Mouse (Mus musculus) kidney, postnatal 0 days (tissue): ENCODE results near the gene Fgfr2. TPM values are rescaled to one million over a fixed set of nuclear protein-coding genes. Genes with fewer than 3 reads are reported as not detected.

Source experiments
- ATAC-seq: fragments of 200-750 bp; cut with Nextera tagmentation; replicated peaks from 2 replicates; pipeline ENCODE4 v1.8.0; 2017; ENCODE audit warnings: low read depth, moderate number of reproducible peaks, moderate TSS enrichment, moderate library complexity; ENCODE audit not compliant: low FRiP score
- DNase-seq: peaks from one replicate; pipeline ENCODE4 v3.0.0-alpha.2; 2016; ENCODE audit warnings: low spot score
- H3K27ac ChIP-seq: fragments of 300-500 bp; sonication (generic); 2 replicates; pipeline ENCODE4 v1.5.1; 2014; ENCODE audit warnings: mild to moderate bottlenecking
- H3K27me3 ChIP-seq: fragments of 300-500 bp; sonication (generic); 2 replicates; pipeline ENCODE4 v1.6.1; 2014; ENCODE audit warnings: low read length, mixed read lengths; ENCODE audit not compliant: insufficient read depth
- H3K36me3 ChIP-seq: fragments of 300-500 bp; sonication (generic); 2 replicates; pipeline ENCODE4 v1.6.1; 2014; ENCODE audit warnings: low read length, mixed read lengths; ENCODE audit not compliant: insufficient read depth
- H3K4me1 ChIP-seq: fragments of 300-500 bp; sonication (generic); replicated peaks from 2 replicates; pipeline ENCODE4 v1.6.1; 2014; ENCODE audit warnings: antibody characterized with exemption, low read length, mixed read lengths; ENCODE audit not compliant: insufficient read depth
- H3K4me2 ChIP-seq: fragments of 300-500 bp; sonication (generic); 2 replicates; pipeline ENCODE4 v1.6.1; 2014; ENCODE audit warnings: mild to moderate bottlenecking, low read length, moderate library complexity, mixed read lengths
- H3K4me3 ChIP-seq: fragments of 300-500 bp; sonication (generic); replicated peaks from 2 replicates; pipeline ENCODE4 v1.5.1; 2014; ENCODE audit warnings: low read depth, low read length
- H3K9ac ChIP-seq: fragments of 300-500 bp; sonication (generic); 2 replicates; pipeline ENCODE4 v1.6.1; 2014; ENCODE audit warnings: low read depth, low read length
- H3K9me3 ChIP-seq: fragments of 300-500 bp; sonication (generic); replicated peaks from 2 replicates; pipeline ENCODE4 v1.6.1; 2016; ENCODE audit warnings: low read length, inconsistent platforms, mixed read lengths
- CTCF ChIP-seq: IDR thresholded peaks from 2 replicates; pipeline ENCODE4 v1.5.1; 2016; ENCODE audit warnings: antibody characterized with exemption, low read depth, mild to moderate bottlenecking, moderate library complexity
- WGBS: fragments of 180-500 bp; shearing (Covaris S2); extraction: QIAGEN DNeasy Blood & Tissue Kit; methylation state at CpG from one replicate; pipeline ENCODE4 v1.1.7; 2014; 5-methylcytosine and 5-hydroxymethylcytosine counted together
- polyA plus RNA-seq: library from polyadenylated mRNA; unstranded; fragments of >200 nt; fragmentation: Nextera tagmentation; extraction: Ambion mirVana; gene quantifications from 2 replicates; pipeline ENCODE4 v1.2.1, GENCODE M21; 2015

The Fgfr2 gene
- polyA plus RNA-seq, 1 experiment from 2014 or later, result 79.8 TPM

DNA sequence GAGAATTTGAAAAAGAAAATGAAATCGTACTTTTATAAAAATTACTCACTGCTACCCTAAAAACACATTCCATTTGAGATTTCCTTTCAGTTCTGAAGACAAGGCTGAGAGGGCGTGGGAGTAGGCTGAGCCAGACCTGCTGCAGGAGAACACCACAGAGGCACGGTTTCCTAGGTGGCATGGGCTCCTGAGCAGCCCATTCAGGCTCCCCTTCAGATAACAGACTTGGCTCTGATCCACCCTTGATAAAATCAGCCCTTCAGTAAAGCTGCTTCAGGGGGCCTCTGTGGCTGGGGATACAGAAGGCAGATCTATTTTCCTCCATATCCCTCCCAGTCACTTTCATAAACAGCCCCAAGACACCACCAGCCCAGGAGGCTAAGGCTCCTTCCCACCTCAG, 786.4 kb downstream of the Fgfr2 start:
- H3K9me3 ChIP-seq, result no peaks in the 10 kb centered on the region
- no peak overlapping the region for H3K9ac ChIP-seq
- ATAC-seq, result no peak
- H3K27ac ChIP-seq, result no peak overlapping the region
- no peak for DNase-seq
- H3K27me3 ChIP-seq, result no peaks in the 10 kb centered on the region
- no peak overlapping the region for H3K4me2 ChIP-seq
- no peak overlapping the region for H3K4me3 ChIP-seq
- 36% methylated on average over 3 of the region's 3 CpGs for WGBS
- TF ChIP-seq CTCF, result no peak
- peaks cover 4% of the 10 kb centered on the region for H3K4me1 ChIP-seq
- no peaks in the 10 kb centered on the region for H3K36me3 ChIP-seq

DNA sequence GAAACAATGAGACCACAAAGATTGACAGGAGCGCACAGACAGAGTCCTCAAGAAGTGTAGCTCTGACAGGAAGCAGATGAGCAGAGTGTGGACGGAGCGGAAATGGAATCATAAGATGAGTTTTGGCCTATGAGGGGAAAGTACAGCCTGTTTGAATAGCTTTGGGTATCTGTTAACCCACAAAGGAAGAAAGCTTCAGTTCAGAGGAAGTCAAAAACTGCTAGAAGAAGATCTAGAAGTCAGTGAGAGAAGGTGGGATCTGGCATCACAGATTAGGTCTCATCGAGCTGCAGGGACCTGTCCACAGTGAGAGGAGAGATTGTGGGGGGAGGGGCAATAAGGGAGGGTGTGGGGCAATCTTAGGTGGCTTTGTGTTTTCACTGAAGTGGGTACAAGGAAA, 787.8 kb downstream of the Fgfr2 start:
- peaks cover 4% of the 10 kb centered on the region for H3K4me1 ChIP-seq
- no peak overlapping the region for H3K4me2 ChIP-seq
- ATAC-seq, result no peak
- TF ChIP-seq CTCF, result no peak
- 95% methylated on average over 4 of the region's 4 CpGs for WGBS
- H3K4me3 ChIP-seq, result no peak overlapping the region
- no peak overlapping the region for H3K9ac ChIP-seq
- no peaks in the 10 kb centered on the region for H3K9me3 ChIP-seq
- H3K27me3 ChIP-seq, result no peaks in the 10 kb centered on the region
- no peaks in the 10 kb centered on the region for H3K36me3 ChIP-seq
- H3K27ac ChIP-seq, result no peak overlapping the region
- no peak for DNase-seq

DNA sequence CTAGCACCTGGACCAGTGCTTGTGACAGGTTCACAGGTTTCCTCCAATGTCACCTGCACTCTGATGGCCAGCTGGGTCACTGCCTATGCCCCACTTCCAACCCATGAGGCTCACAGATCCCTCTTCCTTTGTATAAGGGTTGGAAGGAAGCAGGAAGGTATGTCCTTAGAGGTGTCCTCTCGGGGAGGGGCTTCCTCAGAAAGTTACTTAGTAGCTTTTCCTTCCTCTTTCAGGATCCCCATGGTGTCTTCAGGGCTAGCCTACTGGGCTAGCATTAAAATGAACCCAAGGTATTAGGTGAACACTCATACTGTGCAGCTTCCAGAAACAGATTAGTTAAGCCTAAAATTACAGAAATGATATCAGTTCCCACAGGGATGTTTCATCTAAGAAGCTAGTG, 790.1 kb downstream of the Fgfr2 start:
- Histone ChIP-seq H3K9ac (no peak overlapping the region), H3K4me2 (no peak overlapping the region), H3K27me3 (no peaks in the 10 kb centered on the region), H3K36me3 (no peaks in the 10 kb centered on the region), H3K4me1 (peaks cover 4% of the 10 kb centered on the region), H3K9me3 (no peaks in the 10 kb centered on the region), H3K27ac (no peak overlapping the region), H3K4me3 (no peak overlapping the region)
- DNase-seq (no peak), ATAC-seq (no peak)
- WGBS, result 74% methylated on average over 1 of the region's 1 CpGs
- TF ChIP-seq CTCF, result no peak

DNA sequence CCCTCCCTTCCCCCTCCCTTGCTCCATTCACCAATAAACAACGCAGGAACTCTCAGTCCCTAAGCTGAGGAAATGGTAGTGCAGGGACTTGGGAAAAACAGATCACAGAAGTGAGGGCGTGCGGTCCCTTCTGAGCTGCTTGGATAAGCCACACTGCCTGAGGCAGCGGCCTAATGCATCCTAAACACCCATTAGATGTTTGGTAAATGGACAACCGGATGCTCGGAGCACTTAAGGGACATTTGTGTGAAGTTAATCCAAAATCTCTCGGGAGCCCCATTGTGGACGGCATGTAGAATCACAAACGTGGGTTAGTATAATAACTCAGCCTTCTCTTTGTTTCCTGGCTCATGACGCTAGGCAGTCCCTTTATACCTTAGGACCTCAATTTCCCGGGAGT, 791.0 kb downstream of the Fgfr2 start:
- no peaks in the 10 kb centered on the region for H3K27me3 ChIP-seq
- H3K4me3 ChIP-seq, result no peak overlapping the region
- ATAC-seq (no peak), DNase-seq (no peak)
- H3K27ac ChIP-seq, result no peak overlapping the region
- H3K4me1 ChIP-seq, result no peaks in the 10 kb centered on the region
- TF ChIP-seq CTCF, result no peak
- no peaks in the 10 kb centered on the region for H3K36me3 ChIP-seq
- H3K9me3 ChIP-seq, result no peaks in the 10 kb centered on the region
- WGBS, result 47% methylated on average over 11 of the region's 11 CpGs
- no peak overlapping the region for H3K9ac ChIP-seq
- no peak overlapping the region for H3K4me2 ChIP-seq

DNA sequence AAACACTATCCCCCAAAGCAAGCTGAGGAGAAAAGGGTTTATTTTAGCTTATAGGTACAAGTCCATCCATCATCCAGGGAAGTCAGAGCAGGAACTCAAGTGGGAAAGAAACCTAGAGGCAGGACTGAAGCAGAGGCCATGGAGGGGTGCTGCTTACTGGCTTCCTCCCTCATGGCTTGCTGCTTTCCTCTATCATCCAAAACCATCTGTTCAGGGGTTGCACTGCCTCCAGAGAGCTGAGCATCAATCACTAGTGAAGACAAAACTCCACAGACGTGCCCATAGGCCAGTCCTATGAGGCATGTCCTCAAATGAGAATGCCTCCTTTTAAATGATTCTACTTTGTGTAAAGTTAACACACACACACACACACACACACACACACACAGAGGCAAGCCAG, 793.0 kb downstream of the Fgfr2 start:
- H3K4me3 ChIP-seq, result no peak overlapping the region
- WGBS, result 74% methylated on average over 1 of the region's 1 CpGs
- no peaks in the 10 kb centered on the region for H3K36me3 ChIP-seq
- no peak overlapping the region for H3K4me2 ChIP-seq
- H3K27me3 ChIP-seq, result no peaks in the 10 kb centered on the region
- no peaks in the 10 kb centered on the region for H3K4me1 ChIP-seq
- no peaks in the 10 kb centered on the region for H3K9me3 ChIP-seq
- no peak for TF ChIP-seq CTCF
- ATAC-seq, result no peak
- DNase-seq, result no peak
- no peak overlapping the region for H3K9ac ChIP-seq
- H3K27ac ChIP-seq, result no peak overlapping the region

DNA sequence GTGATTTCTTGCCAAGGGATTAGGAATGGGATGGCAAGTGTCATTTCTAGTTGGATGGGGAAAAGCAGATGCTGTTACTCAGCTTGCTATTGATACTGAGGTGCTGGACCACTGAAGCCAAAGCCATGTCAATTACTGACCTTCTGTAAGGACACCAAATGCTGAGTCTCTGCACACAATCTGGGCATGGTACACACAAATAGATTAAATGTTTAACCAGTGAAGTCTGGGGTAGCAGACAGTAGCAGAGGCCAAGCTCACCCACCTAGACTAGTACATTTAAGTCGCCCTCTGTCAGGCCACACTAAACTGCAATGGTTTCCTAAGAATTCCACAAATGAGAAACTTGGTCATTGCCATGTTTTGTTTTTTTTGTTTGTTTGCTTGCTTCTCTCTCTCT, 794.5 kb downstream of the Fgfr2 start:
- H3K4me2 ChIP-seq, result no peak overlapping the region
- no peak overlapping the region for H3K27ac ChIP-seq
- no peaks in the 10 kb centered on the region for H3K36me3 ChIP-seq
- 87% methylated on average over 1 of the region's 1 CpGs for WGBS
- H3K9me3 ChIP-seq, result no peaks in the 10 kb centered on the region
- TF ChIP-seq CTCF, result no peak
- no peaks in the 10 kb centered on the region for H3K27me3 ChIP-seq
- H3K9ac ChIP-seq, result no peak overlapping the region
- no peaks in the 10 kb centered on the region for H3K4me1 ChIP-seq
- no peak for ATAC-seq
- DNase-seq, result no peak
- no peak overlapping the region for H3K4me3 ChIP-seq

DNA sequence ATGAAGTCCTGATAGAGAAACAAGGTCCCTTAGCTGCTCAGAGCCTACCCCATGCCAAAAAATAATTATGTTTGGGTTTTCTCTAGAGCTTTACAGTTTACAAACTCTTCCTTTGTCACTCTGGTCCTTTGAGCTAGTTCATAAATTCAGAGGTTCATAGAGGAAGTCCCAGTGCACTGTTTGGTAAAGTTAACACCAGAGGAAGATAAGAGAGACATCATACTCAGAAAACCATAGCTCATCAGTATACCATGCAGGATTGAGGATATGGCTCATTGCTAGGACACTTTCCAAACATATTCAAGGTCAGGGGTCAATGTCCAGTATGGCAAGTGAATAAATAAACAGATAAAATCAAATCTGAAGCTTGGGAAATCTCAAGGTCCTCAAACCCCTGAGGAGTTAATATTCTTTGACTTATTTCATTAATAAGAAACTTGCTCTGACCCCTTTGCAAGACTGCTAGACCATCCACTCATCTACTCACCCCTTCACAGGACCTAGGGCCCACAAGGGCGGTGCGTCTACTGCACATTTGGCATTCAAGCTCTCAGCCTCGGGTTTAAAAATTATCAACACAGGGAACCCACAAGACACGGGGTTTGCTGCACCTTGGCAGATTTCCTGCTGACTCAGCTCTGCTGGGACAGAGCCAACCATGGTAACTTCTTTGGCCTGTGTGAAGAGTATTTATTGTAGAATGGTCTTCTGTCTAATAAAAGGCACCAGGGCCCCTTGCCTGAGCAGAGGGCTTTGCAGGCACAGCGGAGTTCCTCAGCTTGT, 797.4 kb downstream of the Fgfr2 start:
- H3K4me2 ChIP-seq, result no peak overlapping the region
- DNase-seq (peak; percentile 48), ATAC-seq (peak; percentile 78)
- no peak overlapping the region for H3K4me3 ChIP-seq
- H3K36me3 ChIP-seq, result no peaks in the 10 kb centered on the region
- no peak for TF ChIP-seq CTCF
- no peaks in the 10 kb centered on the region for H3K4me1 ChIP-seq
- no peaks in the 10 kb centered on the region for H3K27me3 ChIP-seq
- H3K9ac ChIP-seq, result no peak overlapping the region
- no peaks in the 10 kb centered on the region for H3K9me3 ChIP-seq
- 24% methylated on average over 5 of the region's 5 CpGs for WGBS
- H3K27ac ChIP-seq, result peak overlapping the region; percentile 55; the same call in 1 of the 2 replicates
